Mouse (Mus musculus) bone marrow macrophage, adult 2 months (primary cell): ENCODE results near the gene Elmo1. TPM values are rescaled to one million over a fixed set of nuclear protein-coding genes. Genes with fewer than 3 reads are reported as not detected.
A peak's percentile ranks its signal among the peaks of the same experiment; 100 is the strongest.

ENCODE experiments used
- H3K27ac ChIP-seq: 2 replicates; pipeline ENCODE4 v1.5.1; 2012; ENCODE audit warnings: low read depth, low read length; ENCODE audit not compliant: insufficient read depth
- H3K4me1 ChIP-seq: 2 replicates; pipeline ENCODE4 v1.6.1; 2012; ENCODE audit warnings: low read length; ENCODE audit not compliant: control insufficient read depth, insufficient read depth
- H3K4me3 ChIP-seq: 2 replicates; pipeline ENCODE4 v1.5.1; 2012; ENCODE audit warnings: mild to moderate bottlenecking, low read length, moderate library complexity; ENCODE audit not compliant: insufficient read depth
- CTCF ChIP-seq: IDR thresholded peaks from 2 replicates; pipeline ENCODE4 v1.5.1; 2012; ENCODE audit warnings: low read depth, mild to moderate bottlenecking, low read length, moderate library complexity
- POLR2A ChIP-seq: IDR thresholded peaks from 2 replicates; pipeline ENCODE4 v1.6.1; 2012; ENCODE audit warnings: mild to moderate bottlenecking, low read depth, low read length, borderline replicate concordance
- polyA plus RNA-seq: library from polyadenylated mRNA; stranded (reverse); fragments of >200 nt; gene quantifications from 2 replicates; pipeline ENCODE4 v1.2.4, GENCODE M21; 2012; ENCODE audit not compliant: missing spikeins, insufficient read depth, insufficient read length

The Elmo1 gene
- polyA plus RNA-seq, 1 experiment = 60.9 TPM

- Histone ChIP-seq H3K4me1 (0 out of 2 replicates have a peak, but pooled peaks cover 4% of the 10 kb centered on the region), H3K4me3 (no peak overlapping the region), H3K27ac (no peak overlapping the region)
- TF ChIP-seq POLR2A (no peak), CTCF (no peak)
Observed at GRCm38 (mm10) chr13:20050149-20050548, 40.2 kb upstream of the Elmo1 start.

GRCm38 (mm10) chr13:20057926-20058325, 32.5 kb upstream of the Elmo1 start:
- Histone ChIP-seq H3K4me3 (no peak overlapping the region), H3K27ac (no peak overlapping the region), H3K4me1 (no peaks in the 10 kb centered on the region)
- TF ChIP-seq CTCF (no peak), POLR2A (no peak)

- TF ChIP-seq CTCF (no peak), POLR2A (no peak)
- Histone ChIP-seq H3K4me1 (no peaks in the 10 kb centered on the region), H3K4me3 (no peak overlapping the region), H3K27ac (no peak overlapping the region)
Observed at GRCm38 (mm10) chr13:20061031-20061430, 29.4 kb upstream of the Elmo1 start.

GRCm38 (mm10) chr13:20063331-20063730, 27.1 kb upstream of the Elmo1 start:
- Histone ChIP-seq H3K4me1 (no peaks in the 10 kb centered on the region), H3K4me3 (no peak overlapping the region), H3K27ac (no peak overlapping the region)
- TF ChIP-seq CTCF = no peak
- TF ChIP-seq POLR2A = no peak

- no peak overlapping the region for H3K4me3 ChIP-seq
- H3K27ac ChIP-seq = no peak overlapping the region
- peaks cover 7% of the 10 kb centered on the region for H3K4me1 ChIP-seq
- TF ChIP-seq CTCF = no peak
- TF ChIP-seq POLR2A = no peak
Observed at GRCm38 (mm10) chr13:20072043-20072442, 18.4 kb upstream of the Elmo1 start.

GRCm38 (mm10) chr13:20072994-20073393, 17.4 kb upstream of the Elmo1 start:
- H3K4me1 ChIP-seq = peaks cover 7% of the 10 kb centered on the region
- no peak overlapping the region for H3K27ac ChIP-seq
- TF ChIP-seq POLR2A (no peak), CTCF (no peak)
- no peak overlapping the region for H3K4me3 ChIP-seq

- Histone ChIP-seq H3K27ac (no peak overlapping the region), H3K4me1 (peaks cover 7% of the 10 kb centered on the region), H3K4me3 (no peak overlapping the region)
- TF ChIP-seq CTCF = no peak
- no peak for TF ChIP-seq POLR2A
Observed at GRCm38 (mm10) chr13:20076521-20076920, 13.9 kb upstream of the Elmo1 start.

GRCm38 (mm10) chr13:20077237-20077636, 13.2 kb upstream of the Elmo1 start:
- TF ChIP-seq CTCF (no peak), POLR2A (no peak)
- H3K4me1 ChIP-seq = peaks cover 7% of the 10 kb centered on the region
- no peak overlapping the region for H3K27ac ChIP-seq
- no peak overlapping the region for H3K4me3 ChIP-seq

- Histone ChIP-seq H3K4me3 (peak overlapping the region; percentile 92), H3K27ac (peak overlapping the region; percentile 94), H3K4me1 (peaks cover 18% of the 10 kb centered on the region)
- TF ChIP-seq CTCF = no peak
- TF ChIP-seq POLR2A = no peak
Observed at GRCm38 (mm10) chr13:20090711-20091603, 561 bp downstream of the Elmo1 start.

GRCm38 (mm10) chr13:20091604-20091926, 1.2 kb downstream of the Elmo1 start:
- Histone ChIP-seq H3K4me3 (peak overlapping the region; percentile 92), H3K27ac (peak overlapping the region; percentile 94)
- TF ChIP-seq POLR2A (no peak), CTCF (no peak)

GRCm38 (mm10) chr13:20092301-20092700, 1.9 kb downstream of the Elmo1 start:
- TF ChIP-seq CTCF = no peak
- no peak for TF ChIP-seq POLR2A
- Histone ChIP-seq H3K4me1 (peaks cover 18% of the 10 kb centered on the region), H3K27ac (peak overlapping the region; percentile 94)

More at GRCm38 (mm10) chr13:20091604-20091926, 1.2 kb downstream of the Elmo1 start:
- H3K4me1 ChIP-seq = peaks cover 18% of the 10 kb centered on the region

More at GRCm38 (mm10) chr13:20092301-20092700, 1.9 kb downstream of the Elmo1 start:
- peak overlapping the region; percentile 92 for H3K4me3 ChIP-seq
